ENCODE assay signal across 22 mouse cellular contexts in the genomic region with DNA sequence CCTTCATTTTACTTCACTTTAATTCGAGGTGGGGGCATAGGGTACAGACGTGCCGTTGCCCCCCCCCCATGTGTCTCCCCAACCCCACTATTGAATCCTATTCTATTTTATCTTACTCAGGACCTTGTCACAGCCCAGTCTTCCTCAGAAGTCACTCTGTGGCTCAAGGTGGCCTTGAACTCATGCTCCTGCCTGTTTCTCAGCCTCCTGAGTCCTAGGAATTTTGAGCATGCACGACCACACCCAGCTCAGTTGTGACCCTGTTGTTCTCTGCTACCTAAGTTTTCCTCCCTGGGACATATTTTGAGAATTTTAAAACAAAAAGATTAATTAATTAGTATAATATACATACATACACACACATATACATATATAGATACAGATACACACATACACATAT. TPM values are rescaled to one million over a fixed set of nuclear protein-coding genes. Genes with fewer than 3 reads are reported as not detected.
"Had no signal": no experiment of that assay in that cellular context is flagged by ENCODE, and none has a peak within 500 bp of the region (broad histone marks: within the 10 kb centered on the region; RNA-seq: fewer than 3 reads in every experiment).

No protein-coding gene starts in this region.

- DNase-seq: left cerebral cortex, postnatal 4 days; liver; liver, embryonic 13.5 days; liver, postnatal 0 days; lung, adult 18-20 months; lung, adult 2 months; lung, embryonic 14.5 days; lung, postnatal 10 days; lung, postnatal 14 days; lung, postnatal 36 days; lung, postnatal 4 days; midbrain, embryonic 14.5 days had no signal

RNA-seq across cellular contexts. Expression of gene Srrm3, which starts 3.0 kb away (rescaled TPM):
- total RNA-seq: liver, adult 2 months; megakaryocyte progenitor cell, adult 5-6 weeks; megakaryocyte, adult 5-6 weeks; megakaryocyte-erythroid progenitor cell, adult 5-6 weeks; monocyte, adult 5-6 weeks had no signal

RNA-seq across cellular contexts. Expression of gene Styxl1, which starts 25.5 kb away (rescaled TPM):
- total RNA-seq: left cerebral cortex, postnatal 10 days; left cerebral cortex, postnatal 14 days; left cerebral cortex, postnatal 25 days; left cerebral cortex, postnatal 36 days; left cerebral cortex, postnatal 4 days; megakaryocyte progenitor cell, adult 5-6 weeks; megakaryocyte-erythroid progenitor cell, adult 5-6 weeks; midbrain, postnatal 0 days; monocyte, adult 5-6 weeks had no signal
